Comparison of ENCODE assay signal across 8 mouse cellular contexts in genomic region chr13:99093269-99093668, GRCm38 (mm10).
DNase-seq lines count a peak whose midpoint lies in the region; ATAC-seq lines count a peak whose summit lies in the region.

No protein-coding gene starts in this region.

- intact Hi-C loops in gastrocnemius, postnatal 14 days (cut with DNase I; ENCODE audit: low total_unique reads): loop anchor here (10.0 kb wide), 1 partner anchor 218 kb away; no protein-coding TSS in a partner anchor
- intact Hi-C loops in left cerebral cortex, postnatal 10 days (cut with DNase I): loop anchor here (5.0 kb wide), 1 partner anchor 201 kb away; no protein-coding TSS in a partner anchor

- peak; percentile 80 for DNase-seq in adipocyte (ENCODE audit: low spot score)
- DNase-seq in embryo, embryonic 10 days (ENCODE audit: low spot score): peak; percentile 89
- DNase-seq in gastrocnemius, postnatal 14 days: peak; percentile 79
- DNase-seq in induced T-regulatory cell, adult 2 months (ENCODE audit: low read depth): peak; percentile 63
- DNase-seq in left cerebral cortex, postnatal 10 days (ENCODE audit: extremely low spot score in 1 of 2, low spot score in 2 of 2): peak; percentile 78 to 85
- peak; percentile 86 for DNase-seq in right cerebral cortex, postnatal 14 days
- peak; percentile 67 for DNase-seq in urinary bladder, postnatal 25 days (ENCODE audit: low spot score)

- peak; percentile 97 for ATAC-seq in megakaryocyte-erythroid progenitor cell, adult 5-6 weeks (replicated peaks; ENCODE audit: low FRiP score, low TSS enrichment, poor library complexity, severe bottlenecking)

Comparison
In these comparisons a context has a peak if more than half of its experiments do, and no peak if none do; other contexts are left out.
1. Peak in every context shown above with its lines: DNase-seq and ATAC-seq.